Mouse (Mus musculus): ENCODE results near the gene Msx2. TPM values are rescaled to one million over a fixed set of nuclear protein-coding genes. Genes with fewer than 3 reads are reported as not detected.

Gene Msx2
- polyA plus RNA-seq (2012; rRNA removed) = 3.0 and 3.2 TPM in 2 replicates

GRCm38 (mm10) chr13:53472614-53473124, at the start of gene Msx2:
Gene Msx2, minus strand, starts transcription at chr13:53473074.

Other genes starting within 250 kb of the Msx2 start
- gene Ror2, start 186.9 kb downstream of the Msx2 start, polyA plus RNA-seq (2012; rRNA removed) = 15.4 and 17.2 TPM in 2 replicates
- gene Sptlc1, start 95.7 kb downstream of the Msx2 start, polyA plus RNA-seq (2012; rRNA removed) = 17.5 and 18.3 TPM in 2 replicates